Mouse (Mus musculus): ENCODE data around the gene Ankrd63. TPM values are rescaled to one million over a fixed set of nuclear protein-coding genes. Genes with fewer than 3 reads are reported as not detected.
A peak's percentile ranks its signal among the peaks of the same experiment; 100 is the strongest.

Gene Ankrd63
- polyA plus RNA-seq, 1 experiment from 2014 or later, result 0.65 TPM

DNA sequence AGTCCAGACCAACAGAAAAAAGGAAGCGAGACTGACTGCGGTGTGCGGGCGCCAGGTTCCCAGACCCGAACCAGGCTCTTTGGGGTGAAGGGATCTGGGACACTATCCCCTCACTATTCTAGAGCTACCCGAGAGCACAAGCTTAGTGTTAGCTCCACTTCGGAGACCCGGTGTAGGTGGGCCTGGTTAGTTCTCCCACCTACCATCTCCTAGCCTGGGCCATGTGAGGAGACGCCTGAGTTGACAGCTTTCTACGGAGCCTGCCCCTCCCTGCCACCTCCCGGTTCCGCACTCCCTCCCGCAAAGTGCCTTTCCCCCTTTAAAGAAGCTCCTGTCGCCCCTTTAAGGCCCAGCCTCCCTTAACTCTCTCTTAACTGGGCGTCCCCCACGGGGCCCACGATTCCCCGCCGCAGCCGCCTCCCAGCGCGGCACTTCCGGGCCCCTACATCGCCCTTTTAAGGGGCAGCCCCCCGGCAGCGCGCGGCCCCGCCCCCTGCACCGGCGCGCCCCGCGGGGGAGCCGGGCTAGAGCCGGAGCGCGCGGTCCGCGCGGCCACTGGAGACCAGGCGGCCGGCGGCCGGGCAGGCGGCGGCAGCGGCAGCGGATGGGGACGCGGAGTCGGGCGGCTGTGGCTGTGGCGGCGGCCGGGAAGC is 41.6 kb upstream of the Ankrd63 start, which contains the start of gene Inafm2:
Gene Inafm2 (plus strand): TSS at position 527 of the 653 bp plus-strand sequence.
- Histone ChIP-seq H3K9ac (ENCODE audit: low read depth, low read length) (peak within 1 kb of the TSS; percentile 87), H3K4me2 (replicated peaks; ENCODE audit: low read depth, low read length) (peak within 1 kb of the TSS; percentile 99), H3K4me1 (ENCODE audit: control insufficient read depth, insufficient read depth, low read length) (peaks cover 14% of the 10 kb centered on the region), H3K4me3 (ENCODE audit: low read length) (peak within 1 kb of the TSS; percentile 84), H3K9me3 (ENCODE audit: control insufficient read depth, low read length) (no peaks in the 10 kb centered on the region), H3K36me3 (ENCODE audit: control insufficient read depth, insufficient read depth, low read length) (peaks cover 4% of the 10 kb centered on the region; the same call in 1 of the 2 replicates), H3K27ac (ENCODE audit: low read depth, low read length) (no peak within 1 kb of the TSS), H3K27me3 (ENCODE audit: control insufficient read depth, insufficient read depth, low read length) (peaks cover 20% of the 10 kb centered on the region; the same call in 1 of the 2 replicates)
- peak; percentile 92 for ATAC-seq (ENCODE audit: low FRiP score, low TSS enrichment)
- WGBS, result under 1% methylated on average over 45 of the region's 57 CpGs

DNA sequence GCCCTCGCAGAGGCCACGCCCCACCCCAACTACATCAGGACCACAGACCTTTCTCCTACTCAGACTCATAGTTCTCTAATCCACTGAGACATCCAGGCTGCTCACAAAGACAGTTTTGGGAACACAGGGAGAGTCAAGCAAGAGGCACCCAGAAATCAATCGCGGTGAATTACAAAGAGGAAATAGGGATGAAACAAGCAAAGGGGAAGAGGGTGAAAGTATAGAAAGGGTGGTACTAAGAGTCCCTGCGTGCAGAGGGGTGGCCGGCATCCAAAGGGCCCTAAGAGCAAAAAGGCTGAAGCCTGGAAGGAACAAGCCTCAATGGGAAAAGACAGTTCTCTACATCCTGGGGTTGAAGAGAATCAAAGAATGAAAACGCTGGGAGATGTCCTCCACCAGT is 40.9 kb upstream of the Ankrd63 start:
- Histone ChIP-seq H3K36me3 (ENCODE audit: control insufficient read depth, insufficient read depth, low read length) (peaks cover 1% of the 10 kb centered on the region; the same call in 1 of the 2 replicates), H3K4me1 (ENCODE audit: control insufficient read depth, insufficient read depth, low read length) (peaks cover 14% of the 10 kb centered on the region), H3K9me3 (ENCODE audit: control insufficient read depth, low read length) (no peaks in the 10 kb centered on the region), H3K9ac (ENCODE audit: low read depth, low read length) (no peak overlapping the region), H3K4me2 (replicated peaks; ENCODE audit: low read depth, low read length) (no peak overlapping the region; the same call in 1 of the 2 replicates), H3K27ac (ENCODE audit: low read depth, low read length) (no peak overlapping the region), H3K4me3 (ENCODE audit: low read length) (peak overlapping the region; percentile 84; the same call in 1 of the 2 replicates), H3K27me3 (ENCODE audit: control insufficient read depth, insufficient read depth, low read length) (peaks cover 20% of the 10 kb centered on the region; the same call in 1 of the 2 replicates)
- no peak for ATAC-seq (ENCODE audit: low FRiP score, low TSS enrichment)
- 9% methylated on average over 7 of the region's 7 CpGs for WGBS

DNA sequence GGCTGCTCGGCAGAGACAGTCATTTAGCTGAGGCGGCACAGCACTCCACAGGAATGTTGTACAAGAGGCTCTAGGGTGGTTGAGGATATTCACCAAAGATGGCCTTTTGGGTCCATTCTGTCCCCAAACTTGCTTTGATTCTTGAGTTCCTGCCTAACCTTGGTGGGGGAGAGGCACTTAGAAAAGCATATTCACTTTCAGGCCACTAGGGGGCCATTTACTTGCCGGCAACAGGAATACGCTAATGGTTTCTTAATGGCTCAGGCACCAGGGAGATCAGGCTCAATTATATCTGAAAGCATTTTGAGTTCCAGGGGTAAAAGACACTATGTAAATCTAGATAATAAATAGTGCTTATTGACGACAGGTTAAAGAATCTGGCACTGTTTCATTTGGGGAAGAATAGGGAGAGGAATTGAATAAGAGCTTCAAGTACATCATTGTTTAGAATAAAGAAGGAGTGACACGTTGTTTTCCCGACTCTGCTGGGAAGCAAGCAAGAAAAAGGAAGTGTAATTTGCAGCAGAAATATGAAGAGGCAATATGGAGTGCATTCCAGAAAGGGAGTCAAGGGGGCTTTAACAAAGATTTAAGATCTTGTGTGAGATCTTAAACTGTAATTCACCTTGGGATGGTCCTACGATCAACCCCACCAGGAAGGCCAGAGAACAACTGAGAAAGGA is 39.6 kb upstream of the Ankrd63 start:
- H3K4me1 ChIP-seq (ENCODE audit: control insufficient read depth, insufficient read depth, low read length), result peaks cover 14% of the 10 kb centered on the region
- H3K27me3 ChIP-seq (ENCODE audit: control insufficient read depth, insufficient read depth, low read length), result peaks cover 20% of the 10 kb centered on the region; the same call in 1 of the 2 replicates
- WGBS, result 26% methylated on average over 8 of the region's 8 CpGs
- H3K4me2 ChIP-seq (replicated peaks; ENCODE audit: low read depth, low read length), result no peak overlapping the region
- H3K9me3 ChIP-seq (ENCODE audit: control insufficient read depth, low read length), result no peaks in the 10 kb centered on the region
- no peak for ATAC-seq (ENCODE audit: low FRiP score, low TSS enrichment)
- no peak overlapping the region for H3K27ac ChIP-seq (ENCODE audit: low read depth, low read length)
- no peak overlapping the region for H3K9ac ChIP-seq (ENCODE audit: low read depth, low read length)
- H3K36me3 ChIP-seq (ENCODE audit: control insufficient read depth, insufficient read depth, low read length), result no peaks in the 10 kb centered on the region
- no peak overlapping the region for H3K4me3 ChIP-seq (ENCODE audit: low read length)

DNA sequence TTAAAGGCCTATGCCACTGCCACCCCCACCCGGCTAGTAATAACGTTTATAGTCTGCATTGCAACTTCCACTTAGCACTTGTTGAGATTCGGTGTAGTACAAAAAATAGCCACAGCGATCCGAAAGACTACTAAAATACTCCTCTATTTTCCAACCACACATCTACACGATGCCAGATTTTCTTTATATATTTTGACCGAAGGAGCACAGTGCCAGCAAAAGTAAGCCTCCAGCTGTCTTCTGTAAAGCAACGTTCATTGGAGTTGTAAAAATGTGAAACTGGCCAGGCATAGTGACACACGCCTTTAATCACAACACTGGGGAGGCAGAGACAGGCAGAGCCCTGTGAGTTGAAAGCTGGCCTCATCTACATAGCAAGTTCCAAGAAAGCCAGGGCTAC is 37.4 kb upstream of the Ankrd63 start:
- Histone ChIP-seq H3K9me3 (ENCODE audit: control insufficient read depth, low read length) (no peaks in the 10 kb centered on the region), H3K27me3 (ENCODE audit: control insufficient read depth, insufficient read depth, low read length) (peaks cover 18% of the 10 kb centered on the region; the same call in 1 of the 2 replicates), H3K9ac (ENCODE audit: low read depth, low read length) (no peak overlapping the region), H3K27ac (ENCODE audit: low read depth, low read length) (no peak overlapping the region), H3K4me1 (ENCODE audit: control insufficient read depth, insufficient read depth, low read length) (peaks cover 6% of the 10 kb centered on the region; the same call in 1 of the 2 replicates), H3K4me2 (replicated peaks; ENCODE audit: low read depth, low read length) (no peak overlapping the region), H3K4me3 (ENCODE audit: low read length) (no peak overlapping the region), H3K36me3 (ENCODE audit: control insufficient read depth, insufficient read depth, low read length) (no peaks in the 10 kb centered on the region)
- no peak for ATAC-seq (ENCODE audit: low FRiP score, low TSS enrichment)
- 66% methylated on average over 9 of the region's 9 CpGs for WGBS

DNA sequence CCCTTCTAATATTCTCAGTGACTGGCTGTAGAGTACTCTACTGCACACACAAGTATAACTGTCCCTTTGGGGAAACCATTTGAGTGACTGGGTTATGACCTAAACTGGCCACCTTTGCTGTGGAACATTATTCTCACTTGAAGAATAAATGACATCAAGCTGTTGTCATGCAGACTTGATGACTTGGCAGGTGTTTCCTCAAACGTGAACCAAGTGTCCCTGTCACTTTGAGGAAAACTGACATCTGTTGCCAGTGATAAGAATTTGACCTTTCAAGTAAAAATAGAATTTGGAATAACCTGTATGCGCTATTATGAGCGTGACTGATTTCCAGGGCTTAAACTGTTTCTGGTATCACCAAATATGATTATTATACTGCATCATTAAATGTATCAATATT is 36.6 kb upstream of the Ankrd63 start:
- H3K9ac ChIP-seq (ENCODE audit: low read depth, low read length), result no peak overlapping the region
- ATAC-seq (ENCODE audit: low FRiP score, low TSS enrichment), result no peak
- no peak overlapping the region for H3K4me2 ChIP-seq (replicated peaks; ENCODE audit: low read depth, low read length)
- no peak overlapping the region for H3K27ac ChIP-seq (ENCODE audit: low read depth, low read length)
- H3K9me3 ChIP-seq (ENCODE audit: control insufficient read depth, low read length), result no peaks in the 10 kb centered on the region
- peaks cover 6% of the 10 kb centered on the region; the same call in 1 of the 2 replicates for H3K4me1 ChIP-seq (ENCODE audit: control insufficient read depth, insufficient read depth, low read length)
- H3K4me3 ChIP-seq (ENCODE audit: low read length), result no peak overlapping the region
- H3K27me3 ChIP-seq (ENCODE audit: control insufficient read depth, insufficient read depth, low read length), result peaks cover 18% of the 10 kb centered on the region; the same call in 1 of the 2 replicates
- H3K36me3 ChIP-seq (ENCODE audit: control insufficient read depth, insufficient read depth, low read length), result no peaks in the 10 kb centered on the region
- WGBS, result 70% methylated on average over 3 of the region's 3 CpGs

DNA sequence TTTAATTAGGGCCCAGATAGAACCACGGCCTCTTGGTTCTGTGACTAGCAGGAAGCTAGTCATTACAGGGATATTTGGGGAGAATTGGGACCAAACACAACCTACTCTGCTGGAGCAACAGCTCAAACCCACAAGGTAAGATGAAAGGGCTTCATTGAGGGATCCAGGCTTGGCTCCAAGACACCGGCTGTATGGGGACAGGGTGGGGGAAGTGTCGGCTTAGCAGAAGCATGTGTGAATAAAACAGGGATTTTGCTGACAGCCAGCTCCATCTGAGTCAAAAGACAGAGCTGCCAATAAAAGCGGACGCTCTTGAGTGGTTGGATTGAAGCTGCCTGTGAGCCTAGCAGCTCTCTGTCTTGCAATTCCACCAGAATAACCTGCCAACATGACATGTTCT is 29.6 kb upstream of the Ankrd63 start:
- Histone ChIP-seq H3K4me1 (ENCODE audit: control insufficient read depth, insufficient read depth, low read length) (peaks cover 12% of the 10 kb centered on the region), H3K36me3 (ENCODE audit: control insufficient read depth, insufficient read depth, low read length) (no peaks in the 10 kb centered on the region), H3K4me2 (replicated peaks; ENCODE audit: low read depth, low read length) (no peak overlapping the region), H3K9me3 (ENCODE audit: control insufficient read depth, low read length) (no peaks in the 10 kb centered on the region), H3K4me3 (ENCODE audit: low read length) (no peak overlapping the region), H3K9ac (ENCODE audit: low read depth, low read length) (no peak overlapping the region), H3K27me3 (ENCODE audit: control insufficient read depth, insufficient read depth, low read length) (peaks cover 15% of the 10 kb centered on the region; the same call in 1 of the 2 replicates), H3K27ac (ENCODE audit: low read depth, low read length) (no peak overlapping the region)
- no peak for ATAC-seq (ENCODE audit: low FRiP score, low TSS enrichment)
- WGBS, result 67% methylated on average over 5 of the region's 5 CpGs

DNA sequence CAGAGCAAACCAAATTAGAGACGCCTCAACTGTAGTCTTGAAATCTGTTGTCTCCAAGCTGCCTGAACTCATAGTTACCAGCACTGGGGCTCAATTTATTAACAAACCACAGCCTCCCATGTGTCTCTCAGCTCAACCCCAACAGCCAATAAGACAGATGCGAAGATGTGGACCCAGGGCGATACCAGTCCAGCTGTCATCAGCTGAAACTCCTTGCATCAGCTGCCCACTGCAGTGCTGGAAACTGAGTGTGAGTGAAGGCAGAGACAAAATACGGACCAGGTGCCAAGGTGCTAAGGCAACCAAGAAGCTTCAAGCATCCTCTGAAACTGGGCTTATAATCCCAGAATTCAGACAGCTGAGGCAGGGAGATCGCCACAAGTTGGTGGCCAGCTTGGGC is 28.2 kb upstream of the Ankrd63 start:
- Histone ChIP-seq H3K27ac (ENCODE audit: low read depth, low read length) (no peak overlapping the region), H3K36me3 (ENCODE audit: control insufficient read depth, insufficient read depth, low read length) (no peaks in the 10 kb centered on the region), H3K9me3 (ENCODE audit: control insufficient read depth, low read length) (no peaks in the 10 kb centered on the region), H3K4me3 (ENCODE audit: low read length) (no peak overlapping the region), H3K27me3 (ENCODE audit: control insufficient read depth, insufficient read depth, low read length) (peaks cover 15% of the 10 kb centered on the region; the same call in 1 of the 2 replicates), H3K9ac (ENCODE audit: low read depth, low read length) (no peak overlapping the region), H3K4me2 (replicated peaks; ENCODE audit: low read depth, low read length) (no peak overlapping the region), H3K4me1 (ENCODE audit: control insufficient read depth, insufficient read depth, low read length) (peaks cover 20% of the 10 kb centered on the region)
- WGBS, result 86% methylated on average over 5 of the region's 5 CpGs
- no peak for ATAC-seq (ENCODE audit: low FRiP score, low TSS enrichment)

DNA sequence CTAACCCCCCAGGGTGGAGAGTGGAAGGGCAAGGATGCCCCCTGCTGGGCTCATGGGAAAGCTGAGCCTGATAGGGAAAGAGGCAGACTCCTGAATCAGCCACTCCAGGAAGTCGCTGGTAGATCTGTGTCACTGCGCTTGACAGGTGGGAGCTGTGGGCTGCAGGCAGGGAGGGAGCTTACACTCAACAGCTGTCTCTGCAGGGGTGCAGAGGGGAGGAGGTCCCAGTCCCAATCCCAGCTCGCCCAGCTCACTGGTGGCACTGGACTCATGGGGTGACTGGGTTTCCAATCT is 26.8 kb upstream of the Ankrd63 start:
- Histone ChIP-seq H3K4me2 (replicated peaks; ENCODE audit: low read depth, low read length) (no peak overlapping the region), H3K4me3 (ENCODE audit: low read length) (no peak overlapping the region), H3K27ac (ENCODE audit: low read depth, low read length) (no peak overlapping the region), H3K4me1 (ENCODE audit: control insufficient read depth, insufficient read depth, low read length) (peaks cover 20% of the 10 kb centered on the region), H3K27me3 (ENCODE audit: control insufficient read depth, insufficient read depth, low read length) (peaks cover 15% of the 10 kb centered on the region; the same call in 1 of the 2 replicates), H3K9ac (ENCODE audit: low read depth, low read length) (no peak overlapping the region), H3K36me3 (ENCODE audit: control insufficient read depth, insufficient read depth, low read length) (no peaks in the 10 kb centered on the region), H3K9me3 (ENCODE audit: control insufficient read depth, low read length) (no peaks in the 10 kb centered on the region)
- ATAC-seq (ENCODE audit: low FRiP score, low TSS enrichment), result no peak; the same call in 1 of the 2 replicates
- WGBS, result 4% methylated on average over 3 of the region's 3 CpGs

All from kidney, embryonic 14.5 days (tissue).